In genomic region chr5:135508284-135508683, GRCm38 (mm10) we compare ENCODE assay signal across 16 mouse cellular contexts. TPM values are rescaled to one million over a fixed set of nuclear protein-coding genes. Genes with fewer than 3 reads are reported as not detected.
A peak's percentile ranks its signal among the peaks of the same experiment; 100 is the strongest.
DNase-seq lines count a peak whose midpoint lies in the region; ATAC-seq lines count a peak whose summit lies in the region.
"Had no signal": no experiment of that assay in that cellular context is flagged by ENCODE, and none has a peak within 500 bp of the region (broad histone marks: within the 10 kb centered on the region; RNA-seq: fewer than 3 reads in every experiment).

No protein-coding gene starts in this region.

- ATAC-seq in kidney, embryonic 14.5 days (ENCODE audit: low FRiP score, low TSS enrichment), result no peak

- peaks cover 20% of the 10 kb centered on the region for H3K4me1 ChIP-seq in kidney, embryonic 14.5 days (ENCODE audit: control insufficient read depth, insufficient read depth, low read length)
- peaks cover 17% of the 10 kb centered on the region for H3K4me1 ChIP-seq in brown adipose tissue, adult 24 weeks (ENCODE audit: control insufficient read depth, insufficient read depth, insufficient read length, low read length)

- no peak overlapping the region for H3K4me3 ChIP-seq in kidney, embryonic 14.5 days (ENCODE audit: low read length)
- H3K4me3 ChIP-seq in brown adipose tissue, adult 24 weeks (ENCODE audit: insufficient read depth, low read depth, low read length), result no peak overlapping the region
- H3K4me3 ChIP-seq: heart, embryonic 13.5 days; hindbrain, embryonic 13.5 days; neural tube, embryonic 15.5 days had no signal

- no peak overlapping the region for H3K27ac ChIP-seq in kidney, embryonic 14.5 days (ENCODE audit: low read depth, low read length)
- H3K27ac ChIP-seq in brown adipose tissue, adult 24 weeks (replicated peaks; ENCODE audit: low read depth, low read length), result peak overlapping the region; percentile 85
- H3K27ac ChIP-seq: heart, embryonic 13.5 days; neural tube, embryonic 15.5 days had no signal

- peak; percentile 55 for DNase-seq in kidney, postnatal 10 days
- peak; percentile 40 for DNase-seq in right cerebral cortex, adult 18-20 months
- no peak for DNase-seq in right cerebral cortex, postnatal 25 days
- DNase-seq in telencephalon, adult 2 months (ENCODE audit: low read depth, low spot score), result peak; percentile 41
- DNase-seq in heart, adult 11 months, result no peak
- no peak for DNase-seq in gastrocnemius, postnatal 36 days
- DNase-seq: cerebellum, postnatal 36 days had no signal

- no peak overlapping the region for H3K4me2 ChIP-seq in kidney, embryonic 14.5 days (replicated peaks; ENCODE audit: low read depth, low read length)
- H3K4me2 ChIP-seq: heart, embryonic 13.5 days; hindbrain, embryonic 13.5 days had no signal

- 84% methylated on average over 3 of the region's 3 CpGs for WGBS in kidney, embryonic 14.5 days

- intact Hi-C loops in gastrocnemius, postnatal 36 days (cut with DNase I), result no loop called here

- H3K9ac ChIP-seq in kidney, embryonic 14.5 days (ENCODE audit: low read depth, low read length), result no peak overlapping the region
- H3K9ac ChIP-seq: heart, embryonic 13.5 days; hindbrain, embryonic 13.5 days; neural tube, embryonic 15.5 days had no signal

- no peaks in the 10 kb centered on the region for H3K36me3 ChIP-seq in kidney, embryonic 14.5 days (ENCODE audit: control insufficient read depth, insufficient read depth, low read length)
- H3K36me3 ChIP-seq: hindbrain, embryonic 13.5 days; neural tube, embryonic 15.5 days had no signal

- H3K27me3 ChIP-seq in kidney, embryonic 14.5 days (ENCODE audit: control insufficient read depth, insufficient read depth, low read length), result no peaks in the 10 kb centered on the region
- H3K27me3 ChIP-seq: heart, embryonic 13.5 days; hindbrain, embryonic 13.5 days; neural tube, embryonic 15.5 days had no signal

- H3K9me3 ChIP-seq in kidney, embryonic 14.5 days (ENCODE audit: control insufficient read depth, low read length), result no peaks in the 10 kb centered on the region
- H3K9me3 ChIP-seq: heart, embryonic 13.5 days; hindbrain, embryonic 13.5 days; neural tube, embryonic 15.5 days had no signal

RNA-seq across cellular contexts. Expression of gene Hip1, which starts 36.6 kb away (rescaled TPM):
- 34.9 and 61.7 TPM in 2 replicates for polyA plus RNA-seq in kidney, embryonic 14.5 days (2014; fragmentation: Nextera tagmentation; extraction: Ambion mirVana)
- polyA plus RNA-seq in brown adipose tissue, adult 24 weeks (2012; ENCODE audit: insufficient read depth, insufficient read length, missing spikeins), result 7.9 and 8.6 TPM in 2 replicates
- 10 to 100 TPM; 23.5 to 25.4 TPM for total RNA-seq in gastrocnemius, postnatal 36 days (2021)

RNA-seq across cellular contexts. Expression of gene Ccl26, which starts 55.1 kb away (rescaled TPM):
- polyA plus RNA-seq in kidney, embryonic 14.5 days (2014; fragmentation: Nextera tagmentation; extraction: Ambion mirVana), result not detected in 2 replicates
- not detected in 2 replicates for polyA plus RNA-seq in brown adipose tissue, adult 24 weeks (2012; ENCODE audit: insufficient read depth, insufficient read length, missing spikeins)
- total RNA-seq in gastrocnemius, postnatal 36 days (2021), result not detected
- total RNA-seq: gastrocnemius, adult 8-10 months; left cerebral cortex, postnatal 10 days had no signal
- polyA plus RNA-seq: heart, embryonic 13.5 days; hindbrain, embryonic 13.5 days; large intestine, adult 2 months; neural tube, embryonic 15.5 days; testis, adult 2 months had no signal

Comparison
In these comparisons a context has a peak if more than half of its experiments do, and no peak if none do; other contexts are left out.
1. DNase-seq: peak in kidney, postnatal 10 days (single experiment), right cerebral cortex, adult 18-20 months (single experiment) and telencephalon, adult 2 months (single experiment); none in right cerebral cortex, postnatal 25 days (single experiment), heart, adult 11 months (single experiment) and gastrocnemius, postnatal 36 days (0 of 2).